Mouse (Mus musculus) liver, embryonic 15.5 days (tissue): ENCODE data around the gene Zdhhc18. TPM values are rescaled to one million over a fixed set of nuclear protein-coding genes. Genes with fewer than 3 reads are reported as not detected.

Experiments used
- ATAC-seq: fragments of 200-750 bp; cut with Nextera tagmentation; 2 replicates; pipeline ENCODE4 v1.8.0; 2017; ENCODE audit warnings: moderate number of reproducible peaks, mild to moderate bottlenecking, moderate library complexity; ENCODE audit not compliant: insufficient read depth
- H3K27ac ChIP-seq: fragments of 300-500 bp; sonication (generic); replicated peaks from 2 replicates; pipeline ENCODE4 v1.5.1; 2015; ENCODE audit warnings: mild to moderate bottlenecking, inconsistent platforms
- H3K27me3 ChIP-seq: fragments of 300-500 bp; sonication (generic); 2 replicates; pipeline ENCODE4 v1.6.1; 2015; ENCODE audit warnings: mild to moderate bottlenecking, inconsistent platforms
- H3K36me3 ChIP-seq: fragments of 300-500 bp; sonication (generic); replicated peaks from 2 replicates; pipeline ENCODE4 v1.6.1; 2015; ENCODE audit warnings: moderate library complexity, mild to moderate bottlenecking, inconsistent platforms
- H3K4me1 ChIP-seq: fragments of 300-500 bp; sonication (generic); replicated peaks from 2 replicates; pipeline ENCODE4 v1.6.1; 2015; ENCODE audit warnings: inconsistent platforms
- H3K4me2 ChIP-seq: fragments of 300-500 bp; sonication (generic); 2 replicates; pipeline ENCODE4 v1.6.1; 2015; ENCODE audit warnings: moderate library complexity, mild to moderate bottlenecking, inconsistent platforms
- H3K4me3 ChIP-seq: fragments of 300-500 bp; sonication (generic); replicated peaks from 2 replicates; pipeline ENCODE4 v1.5.1; 2015; ENCODE audit warnings: mild to moderate bottlenecking, inconsistent platforms
- H3K9ac ChIP-seq: fragments of 300-500 bp; sonication (generic); 2 replicates; pipeline ENCODE4 v1.6.1; 2015; ENCODE audit warnings: moderate library complexity, mild to moderate bottlenecking, inconsistent platforms
- H3K9me3 ChIP-seq: fragments of 300-500 bp; sonication (generic); replicated peaks from 2 replicates; pipeline ENCODE4 v1.6.1; 2016; ENCODE audit warnings: inconsistent platforms
- WGBS: fragments of 180-500 bp; shearing (Covaris S2); methylation state at CpG from one replicate; pipeline ENCODE4 v1.1.7; 2015; ENCODE audit warnings: mixed read lengths; ENCODE audit not compliant: insufficient replicate concordance; 5-methylcytosine and 5-hydroxymethylcytosine counted together
- polyA plus RNA-seq: library from polyadenylated mRNA; unstranded; fragments of >200 nt; fragmentation: Nextera tagmentation; extraction: Ambion mirVana; gene quantifications from 2 replicates; pipeline ENCODE4 v1.2.1, GENCODE M21; 2015

Gene Zdhhc18
- polyA plus RNA-seq, 1 experiment from 2014 or later = 1.2 TPM

- H3K27ac ChIP-seq = no peak overlapping the region
- WGBS = 10% methylated on average over 9 of the region's 9 CpGs
- ATAC-seq = no peak
- H3K9me3 ChIP-seq = no peaks in the 10 kb centered on the region
- H3K4me3 ChIP-seq = peak overlapping the region; percentile 60
- H3K4me2 ChIP-seq = peak overlapping the region; percentile 88
- H3K36me3 ChIP-seq = no peaks in the 10 kb centered on the region
- H3K4me1 ChIP-seq = peaks cover 37% of the 10 kb centered on the region
- H3K27me3 ChIP-seq = peaks cover 57% of the 10 kb centered on the region
- peak overlapping the region; percentile 39; the same call in 1 of the 2 replicates for H3K9ac ChIP-seq
Measured at GRCm38 (mm10) chr4:133600306-133600705, 49.6 kb downstream of the Zdhhc18 start.

GRCm38 (mm10) chr4:133599571-133600073, 50.3 kb downstream of the Zdhhc18 start:
- Histone ChIP-seq H3K27me3 (peaks cover 57% of the 10 kb centered on the region), H3K4me2 (peak overlapping the region; percentile 88), H3K36me3 (no peaks in the 10 kb centered on the region), H3K9me3 (no peaks in the 10 kb centered on the region), H3K27ac (no peak overlapping the region), H3K4me1 (peaks cover 41% of the 10 kb centered on the region), H3K9ac (peak overlapping the region; percentile 39), H3K4me3 (peak overlapping the region; percentile 60)
- WGBS = under 1% methylated on average over 50 of the region's 50 CpGs
- ATAC-seq = peak; percentile 96

GRCm38 (mm10) chr4:133599116-133599515, 50.8 kb downstream of the Zdhhc18 start:
- Histone ChIP-seq H3K9ac (peak overlapping the region; percentile 39; the same call in 1 of the 2 replicates), H3K27ac (no peak overlapping the region), H3K4me2 (peak overlapping the region; percentile 88), H3K36me3 (no peaks in the 10 kb centered on the region), H3K27me3 (peaks cover 57% of the 10 kb centered on the region), H3K9me3 (no peaks in the 10 kb centered on the region), H3K4me3 (peak overlapping the region; percentile 60), H3K4me1 (peaks cover 41% of the 10 kb centered on the region)
- 10% methylated on average over 7 of the region's 7 CpGs for WGBS
- no peak for ATAC-seq

GRCm38 (mm10) chr4:133598616-133599015, 51.3 kb downstream of the Zdhhc18 start:
- Histone ChIP-seq H3K36me3 (no peaks in the 10 kb centered on the region), H3K27me3 (peaks cover 57% of the 10 kb centered on the region), H3K4me2 (peak overlapping the region; percentile 88), H3K4me3 (peak overlapping the region; percentile 60), H3K9ac (no peak overlapping the region), H3K27ac (no peak overlapping the region), H3K9me3 (no peaks in the 10 kb centered on the region), H3K4me1 (peaks cover 41% of the 10 kb centered on the region)
- no peak for ATAC-seq
- 33% methylated on average over 4 of the region's 4 CpGs for WGBS

GRCm38 (mm10) chr4:133596084-133596483, 53.9 kb downstream of the Zdhhc18 start:
- Histone ChIP-seq H3K4me3 (no peak overlapping the region), H3K27ac (no peak overlapping the region), H3K36me3 (peaks cover 12% of the 10 kb centered on the region), H3K9ac (no peak overlapping the region), H3K9me3 (no peaks in the 10 kb centered on the region), H3K4me2 (no peak overlapping the region), H3K4me1 (peaks cover 35% of the 10 kb centered on the region), H3K27me3 (peaks cover 34% of the 10 kb centered on the region)
- 53% methylated on average over 6 of the region's 6 CpGs for WGBS
- ATAC-seq = no peak

- no peak overlapping the region for H3K4me2 ChIP-seq
- H3K4me1 ChIP-seq = peaks cover 34% of the 10 kb centered on the region
- no peaks in the 10 kb centered on the region for H3K9me3 ChIP-seq
- H3K9ac ChIP-seq = no peak overlapping the region
- no peak for ATAC-seq
- H3K36me3 ChIP-seq = peaks cover 17% of the 10 kb centered on the region
- 50% methylated on average over 7 of the region's 7 CpGs for WGBS
- no peak overlapping the region for H3K4me3 ChIP-seq
- peaks cover 28% of the 10 kb centered on the region for H3K27me3 ChIP-seq
- H3K27ac ChIP-seq = no peak overlapping the region
Measured at GRCm38 (mm10) chr4:133595538-133595937, 54.4 kb downstream of the Zdhhc18 start.

GRCm38 (mm10) chr4:133592570-133592969, 57.4 kb downstream of the Zdhhc18 start:
- Histone ChIP-seq H3K4me1 (peaks cover 11% of the 10 kb centered on the region), H3K4me2 (no peak overlapping the region; the same call in 1 of the 2 replicates), H3K27ac (no peak overlapping the region), H3K4me3 (no peak overlapping the region), H3K9me3 (no peaks in the 10 kb centered on the region), H3K9ac (no peak overlapping the region), H3K36me3 (peaks cover 43% of the 10 kb centered on the region), H3K27me3 (no peaks in the 10 kb centered on the region; the same call in 1 of the 2 replicates)
- ATAC-seq = no peak
- WGBS = 25% methylated on average over 7 of the region's 7 CpGs

- ATAC-seq = peak; percentile 82
- Histone ChIP-seq H3K9me3 (no peaks in the 10 kb centered on the region), H3K4me3 (peak within 1 kb of the TSS; percentile 88), H3K27ac (peak within 1 kb of the TSS; percentile 82), H3K9ac (peak within 1 kb of the TSS; percentile 83), H3K4me1 (peaks cover 30% of the 10 kb centered on the region), H3K27me3 (no peaks in the 10 kb centered on the region), H3K4me2 (peak within 1 kb of the TSS; percentile 95), H3K36me3 (peaks cover 64% of the 10 kb centered on the region)
- WGBS = under 1% methylated on average over 65 of the region's 65 CpGs
Measured at GRCm38 (mm10) chr4:133584059-133584951, 65.6 kb downstream of the Zdhhc18 start, which contains the start of gene Gpn2. Gpn2 (plus strand) TSS chr4:133584362.

- peaks cover 64% of the 10 kb centered on the region for H3K36me3 ChIP-seq
- H3K9ac ChIP-seq = peak overlapping the region; percentile 83
- 50% methylated on average over 6 of the region's 6 CpGs for WGBS
- H3K4me2 ChIP-seq = peak overlapping the region; percentile 95
- peak overlapping the region; percentile 88 for H3K4me3 ChIP-seq
- peak overlapping the region; percentile 82 for H3K27ac ChIP-seq
- H3K4me1 ChIP-seq = peaks cover 30% of the 10 kb centered on the region
- peak; percentile 7; the same call in 1 of the 2 replicates for ATAC-seq
- no peaks in the 10 kb centered on the region for H3K9me3 ChIP-seq
- H3K27me3 ChIP-seq = no peaks in the 10 kb centered on the region
Measured at GRCm38 (mm10) chr4:133583690-133584058, 66.3 kb downstream of the Zdhhc18 start.

GRCm38 (mm10) chr4:133577983-133578382, 72.0 kb downstream of the Zdhhc18 start:
- H3K4me2 ChIP-seq = no peak overlapping the region
- H3K4me1 ChIP-seq = peaks cover 31% of the 10 kb centered on the region
- no peaks in the 10 kb centered on the region for H3K9me3 ChIP-seq
- no peak overlapping the region for H3K9ac ChIP-seq
- H3K27me3 ChIP-seq = no peaks in the 10 kb centered on the region
- H3K27ac ChIP-seq = no peak overlapping the region
- H3K36me3 ChIP-seq = peaks cover 44% of the 10 kb centered on the region
- no peak for ATAC-seq
- no peak overlapping the region for H3K4me3 ChIP-seq
- WGBS = 80% methylated on average over 12 of the region's 12 CpGs

- Histone ChIP-seq H3K27ac (peak overlapping the region; percentile 88), H3K36me3 (peaks cover 20% of the 10 kb centered on the region), H3K4me1 (peaks cover 31% of the 10 kb centered on the region), H3K9ac (peak overlapping the region; percentile 83), H3K4me2 (peak overlapping the region; percentile 97), H3K9me3 (no peaks in the 10 kb centered on the region), H3K27me3 (no peaks in the 10 kb centered on the region), H3K4me3 (peak overlapping the region; percentile 89)
- peak; percentile 48 for ATAC-seq
- 1% methylated on average over 41 of the region's 41 CpGs for WGBS
Measured at GRCm38 (mm10) chr4:133574843-133575202, 75.1 kb downstream of the Zdhhc18 start.
